Mouse (Mus musculus) forelimb bud, embryonic 11.5 days (tissue): ENCODE measurements around the gene Rmdn2.

ENCODE experiments used
- DNase-seq: peaks from one replicate; pipeline ENCODE4 v3.0.0-alpha.2; 2012; ENCODE audit warnings: low read depth, low spot score

Gene Rmdn2

GRCm38 (mm10) chr17:79742635-79743034, 131.0 kb downstream of the Rmdn2 start:
- DNase-seq, result no peak
